Mouse (Mus musculus) gastrocnemius, postnatal 10 days (tissue): ENCODE measurements at regions not wholly inside any gene's neighbourhood (a gene's known extent, or its start where the extent isn't known, plus 50 kb on each side); places are given as distances from the start of the nearest gene placed in this dataset.

Experiments used
- DNase-seq: peaks from one replicate; pipeline ENCODE4 v3.0.0; 2021; ENCODE audit warnings: mixed read lengths

DNA sequence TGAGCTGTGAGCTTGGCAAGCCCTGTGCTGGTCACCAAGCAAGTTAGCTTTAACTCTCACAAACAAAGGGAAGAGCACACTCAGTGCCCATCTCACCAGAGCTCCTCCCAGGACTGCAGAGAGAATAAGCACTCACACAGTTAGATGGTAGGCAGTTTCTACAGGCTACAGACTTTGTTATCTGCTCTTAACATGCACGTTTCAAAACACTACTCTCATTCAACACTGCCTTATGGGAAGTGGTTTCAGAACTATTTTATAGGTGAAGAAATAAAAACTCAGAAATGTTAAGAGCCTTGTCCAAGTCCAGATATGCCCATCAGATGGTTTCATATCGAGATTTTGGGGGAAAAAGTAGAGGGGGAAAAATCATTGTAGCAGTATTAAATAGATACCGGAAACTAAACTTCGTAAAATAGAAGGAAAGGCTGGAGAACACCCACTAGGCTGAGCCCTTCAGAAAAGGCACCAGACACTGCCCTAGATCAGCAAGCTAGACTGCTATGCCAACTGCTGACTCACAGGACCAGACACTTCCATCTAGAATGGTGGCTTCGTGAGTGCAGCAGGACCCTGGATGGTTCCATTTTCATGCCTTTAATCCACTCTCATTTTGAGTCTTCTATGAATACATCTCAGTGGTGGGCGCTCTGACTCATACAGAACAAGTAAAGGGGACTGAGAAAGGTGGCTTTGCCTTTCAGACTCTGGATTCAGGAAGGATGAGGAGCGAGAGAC lies 51.3 kb upstream of the Serbp1 start:
- DNase-seq, result no peak

DNA sequence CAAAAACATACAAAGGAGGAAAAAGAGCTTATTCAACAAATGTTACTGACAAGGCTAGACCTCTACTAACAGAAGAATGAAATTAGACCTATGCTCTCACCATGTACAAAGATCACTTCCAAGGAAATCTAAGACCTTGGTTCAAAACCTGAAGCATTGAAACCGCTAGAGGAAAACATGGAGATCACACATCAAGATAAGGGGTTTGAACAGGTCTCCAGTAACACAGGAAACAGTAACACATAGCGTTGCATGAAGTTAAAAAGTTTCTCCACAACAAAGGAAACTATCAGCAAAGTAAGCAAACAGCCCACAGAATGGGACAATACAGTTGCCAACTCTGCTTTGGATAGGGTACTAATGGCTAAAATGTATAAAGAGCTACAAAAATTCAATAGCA lies 53.3 kb upstream of the Serbp1 start:
- DNase-seq, result no peak

DNA sequence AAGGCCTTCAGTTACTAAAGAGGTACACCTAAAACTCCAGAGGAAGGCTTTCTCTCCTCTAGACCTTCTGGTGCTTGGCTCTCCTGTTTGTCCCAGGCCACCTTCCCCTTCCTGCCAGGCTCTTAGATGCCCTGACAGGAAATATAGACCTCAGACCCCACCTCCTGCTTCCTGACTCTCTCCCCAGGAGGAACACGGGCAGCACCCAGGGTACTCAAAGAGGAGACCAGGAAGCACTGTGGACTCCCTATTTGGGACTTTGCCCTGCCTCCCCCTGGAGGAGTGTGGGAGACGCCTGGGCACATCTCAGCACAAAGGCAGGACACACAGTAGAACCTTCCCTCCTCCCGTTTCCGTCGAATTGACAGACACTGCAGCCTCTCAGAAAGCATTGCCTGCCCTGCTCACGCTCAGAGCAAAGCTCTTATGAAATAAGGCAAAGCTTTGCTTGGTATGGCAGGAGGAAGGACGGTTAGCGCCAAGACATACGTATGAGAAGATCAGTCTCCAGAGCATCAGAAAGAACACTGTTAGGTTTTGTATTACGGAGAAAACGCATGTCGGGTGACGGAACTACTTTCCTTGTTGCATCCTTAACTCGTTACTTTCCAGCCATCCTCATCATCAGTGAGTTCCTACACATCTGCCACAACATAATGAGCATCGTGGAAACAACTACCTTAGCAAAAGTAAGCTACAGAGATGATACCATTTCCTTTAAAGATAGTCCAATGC lies 54.3 kb upstream of the Serbp1 start:
- DNase-seq, result no peak

DNA sequence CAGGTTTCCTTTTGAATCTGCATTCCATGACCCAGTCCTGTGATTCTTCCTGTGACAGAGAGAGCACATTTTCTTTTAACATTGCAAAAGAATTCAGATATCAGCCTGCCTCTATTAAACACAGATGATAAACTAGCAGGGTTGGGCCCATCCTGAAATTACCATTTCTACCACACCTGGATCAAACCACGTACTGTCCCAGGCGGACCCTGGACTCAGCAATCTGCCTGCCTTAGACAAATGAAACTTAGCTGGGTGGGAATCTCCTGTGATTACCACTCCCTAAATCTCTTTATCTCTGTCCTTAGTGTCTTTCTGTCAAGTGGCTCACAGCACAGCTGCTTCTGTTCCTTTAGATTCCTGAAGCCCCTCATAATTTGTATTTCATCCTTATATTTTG lies 55.5 kb upstream of the Serbp1 start:
- no peak for DNase-seq

DNA sequence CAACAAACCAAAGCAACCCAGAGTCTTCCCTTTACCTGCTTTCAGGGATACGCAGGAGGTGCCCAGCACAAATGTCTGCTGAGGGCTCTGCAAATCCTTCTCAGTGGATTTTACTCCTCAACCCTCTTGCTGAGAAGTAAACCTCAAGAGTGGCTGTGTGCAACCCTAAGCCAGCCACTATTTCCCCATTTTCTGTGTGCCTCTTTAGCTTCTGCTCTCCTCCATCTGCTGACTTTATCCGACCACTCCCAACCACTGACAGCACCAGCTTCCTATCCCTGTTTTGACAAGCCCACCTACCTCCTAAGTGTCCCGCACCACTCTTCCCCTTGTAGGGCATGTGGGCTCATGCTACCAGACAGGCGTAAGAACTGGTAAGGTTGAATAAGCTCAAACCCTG lies 56.5 kb upstream of the Serbp1 start:
- no peak for DNase-seq

DNA sequence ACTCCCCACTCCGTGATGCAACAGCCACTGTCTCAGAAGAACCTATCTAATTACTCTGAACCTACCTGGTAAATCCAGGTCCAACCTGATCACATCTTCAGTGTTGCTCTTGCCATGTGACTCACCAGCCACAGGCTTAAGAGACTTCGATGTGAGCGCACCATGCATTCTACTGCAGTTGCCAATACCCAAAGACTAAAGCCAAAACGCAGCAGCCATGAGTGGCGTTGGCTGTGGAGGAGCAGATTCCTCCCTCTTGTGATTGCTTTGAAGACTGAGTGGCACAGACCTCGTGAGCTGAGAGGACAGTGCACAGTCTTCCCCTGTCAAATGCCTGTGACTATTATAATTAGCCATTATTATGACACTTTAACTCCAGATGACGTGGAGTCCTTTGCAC lies 58.6 kb upstream of the Serbp1 start:
- no peak for DNase-seq

DNA sequence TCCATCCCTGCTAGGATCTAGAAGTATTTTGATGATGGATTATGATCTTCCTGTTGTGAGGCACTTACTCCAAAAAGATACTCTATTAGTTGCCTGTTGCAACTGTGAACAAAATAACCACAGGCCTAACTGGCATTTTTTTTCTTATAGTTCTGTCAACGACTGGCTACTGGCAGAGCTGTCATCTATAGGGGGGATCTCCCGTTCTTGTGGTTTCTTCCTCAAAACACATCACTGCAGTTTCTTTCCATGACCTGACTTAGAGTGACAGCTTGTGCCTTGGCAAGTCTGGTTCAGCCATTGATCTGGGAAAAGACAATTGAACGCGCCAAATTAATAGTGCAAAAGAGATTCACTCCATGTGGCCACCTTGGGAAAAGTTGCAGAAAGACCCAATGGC lies 59.4 kb upstream of the Serbp1 start:
- DNase-seq, result no peak

DNA sequence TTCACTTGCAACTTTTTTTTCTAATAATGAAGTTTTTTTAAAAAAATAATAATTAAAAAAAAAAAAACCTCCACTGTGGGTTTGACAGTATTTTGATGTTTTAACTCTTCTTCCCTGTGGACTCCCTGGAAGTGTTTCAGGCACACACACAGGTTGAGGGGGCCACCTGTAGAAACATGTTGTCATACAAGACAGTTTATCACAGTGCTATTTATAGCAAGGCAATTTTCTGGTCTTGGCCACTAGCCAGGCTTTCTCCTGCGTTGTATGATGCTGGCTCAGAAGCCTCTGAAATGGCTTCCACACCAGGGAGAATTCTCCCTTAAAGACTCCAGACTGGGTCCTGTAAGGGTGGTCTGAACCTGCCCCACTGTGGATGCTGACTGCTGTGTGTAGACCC lies 59.9 kb upstream of the Serbp1 start:
- DNase-seq, result peak; percentile 23

DNA sequence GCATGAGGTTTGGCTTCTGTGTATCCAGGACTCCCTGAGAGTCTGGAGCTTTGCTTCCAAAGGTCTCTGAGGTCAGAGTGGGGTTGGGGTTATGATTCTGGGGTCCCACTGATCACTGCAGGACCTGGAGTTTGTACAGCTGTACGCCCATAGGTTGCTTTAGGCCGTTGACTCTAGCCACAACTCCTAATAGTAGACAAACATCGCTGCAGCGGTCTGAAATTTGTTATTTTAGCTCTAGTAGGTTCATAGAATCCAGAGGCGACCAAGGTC lies 67.4 kb upstream of the Serbp1 start:
- no peak for DNase-seq

DNA sequence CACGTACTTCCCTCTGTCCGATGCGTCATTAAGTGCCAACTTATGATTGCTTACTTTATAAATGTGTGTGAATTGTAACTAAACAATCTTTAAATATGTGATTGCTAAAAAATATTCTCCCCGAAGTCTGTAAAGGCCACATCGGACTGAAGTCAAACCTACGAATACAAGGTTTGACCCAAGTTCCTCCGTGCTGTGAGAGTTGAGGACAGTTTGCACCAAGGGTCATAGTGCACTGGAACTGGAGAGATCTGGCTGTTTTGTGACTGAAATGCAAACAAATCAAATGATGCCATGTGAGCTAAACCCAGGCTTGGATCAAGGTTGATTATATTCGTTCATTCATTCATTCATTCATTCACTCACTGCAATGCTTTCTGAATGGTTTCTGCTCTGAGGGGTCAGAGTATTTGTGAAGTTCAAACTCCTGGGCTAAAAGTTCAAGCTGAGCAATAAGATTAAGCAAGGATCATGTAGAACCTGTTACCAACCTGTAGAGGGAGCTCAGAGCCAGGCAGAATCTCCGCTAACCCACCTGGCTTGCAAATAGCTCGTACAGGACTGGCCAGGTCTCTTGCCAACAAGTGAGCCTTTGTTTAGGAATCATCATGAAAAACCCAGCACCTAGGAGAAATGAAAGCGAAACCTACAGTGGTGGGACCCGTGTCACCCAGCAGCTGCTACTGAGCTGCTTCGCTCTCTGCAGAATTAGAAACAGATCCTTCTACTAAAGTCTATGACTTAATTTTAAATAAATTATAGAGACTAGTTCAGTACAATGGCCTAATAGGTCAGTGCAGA lies 67.9 kb upstream of the Serbp1 start:
- peak; percentile 43 for DNase-seq

DNA sequence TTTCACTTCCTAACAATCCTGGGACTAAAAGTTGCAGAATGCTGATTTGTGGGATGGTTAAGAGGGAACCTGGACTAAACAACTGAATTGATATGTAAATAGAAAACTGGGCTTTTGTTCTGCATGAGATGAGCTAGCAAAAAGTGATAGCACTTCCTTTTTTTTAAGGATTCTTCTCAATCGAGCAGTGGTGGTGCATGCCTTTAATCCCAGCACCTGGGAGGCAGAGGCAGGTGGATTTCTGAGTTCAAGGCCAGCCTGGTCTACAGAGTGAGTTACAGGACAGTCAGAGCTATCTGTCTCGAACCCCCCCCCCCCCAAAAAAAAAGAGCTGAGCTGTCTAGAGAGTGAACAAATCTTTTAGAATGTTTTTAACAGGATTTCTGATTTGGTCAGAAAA lies 69.2 kb upstream of the Serbp1 start:
- no peak for DNase-seq

DNA sequence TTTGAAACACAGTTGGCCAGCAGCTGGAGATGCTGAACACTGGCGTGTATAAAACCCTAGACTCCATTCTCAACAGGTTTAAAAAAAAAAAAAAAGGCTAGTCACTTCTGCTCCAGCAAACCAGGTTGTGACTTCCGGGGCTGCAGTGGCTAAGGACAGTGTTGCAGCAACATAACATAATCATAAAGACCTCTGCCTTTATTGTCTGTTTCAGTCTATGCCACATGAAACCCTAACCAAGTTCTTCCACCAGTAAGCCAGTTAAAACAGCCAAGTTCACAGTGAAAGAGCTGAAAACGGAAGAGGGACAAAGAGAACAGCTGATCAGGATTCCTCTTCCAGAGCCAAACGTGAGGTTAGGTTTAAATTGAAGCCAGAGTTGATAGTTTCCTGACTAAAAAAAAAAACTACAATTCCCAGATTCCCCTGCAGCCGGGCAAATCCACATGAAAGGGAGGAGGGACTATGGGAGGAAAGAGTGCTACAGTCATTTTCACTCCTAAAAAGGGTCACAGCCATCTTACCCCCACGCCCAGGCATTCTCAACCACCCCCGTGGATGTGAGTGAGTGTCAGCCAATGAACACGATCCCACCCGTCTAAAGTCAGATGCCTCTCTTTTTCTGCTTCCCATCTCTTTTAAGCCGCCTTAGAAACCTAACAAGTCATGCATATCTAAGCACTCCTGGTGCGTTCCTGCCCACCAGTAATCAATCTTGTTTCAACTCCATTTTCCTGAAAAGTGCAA lies 69.8 kb upstream of the Serbp1 start:
- DNase-seq, result peak; percentile 9

DNA sequence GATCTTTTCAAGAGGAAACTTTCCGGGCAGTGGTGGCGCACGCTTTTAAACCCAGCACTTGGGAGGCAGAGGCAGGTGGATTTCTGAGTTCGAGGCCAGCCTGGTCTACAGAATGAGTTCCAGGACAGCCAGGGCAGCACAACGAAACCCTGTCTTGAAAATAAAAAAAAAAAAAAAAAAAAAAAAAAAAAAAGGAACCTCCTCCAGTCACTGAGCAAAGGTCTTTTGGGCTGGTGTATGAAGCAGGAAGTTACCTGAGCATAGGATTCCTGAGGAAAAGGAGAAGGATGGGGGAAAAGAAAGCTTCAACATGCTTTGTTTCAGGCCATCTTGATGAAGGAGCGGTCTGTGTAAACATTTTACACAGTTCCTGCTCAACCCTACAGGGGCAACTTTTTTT lies 72.9 kb upstream of the Serbp1 start:
- DNase-seq, result no peak

DNA sequence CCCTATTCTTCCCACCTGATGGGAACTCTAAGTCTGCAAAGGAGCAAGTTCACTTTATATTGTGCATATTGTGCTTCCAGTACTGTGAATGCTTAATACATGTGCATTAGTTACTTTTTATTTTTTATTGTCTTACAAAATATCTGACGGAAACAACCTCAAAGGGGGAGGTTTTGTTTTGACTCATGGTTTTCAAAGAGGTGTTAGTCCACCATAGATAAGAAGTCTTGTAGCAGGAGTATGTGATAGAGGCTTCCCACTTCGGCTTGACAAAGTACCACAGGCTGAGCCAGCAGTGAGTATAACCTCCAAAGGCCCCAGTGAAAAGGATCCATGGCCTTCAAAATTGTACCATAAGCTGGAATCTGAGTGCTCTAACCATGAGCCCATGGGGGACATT lies 74.0 kb upstream of the Serbp1 start:
- no peak for DNase-seq

DNA sequence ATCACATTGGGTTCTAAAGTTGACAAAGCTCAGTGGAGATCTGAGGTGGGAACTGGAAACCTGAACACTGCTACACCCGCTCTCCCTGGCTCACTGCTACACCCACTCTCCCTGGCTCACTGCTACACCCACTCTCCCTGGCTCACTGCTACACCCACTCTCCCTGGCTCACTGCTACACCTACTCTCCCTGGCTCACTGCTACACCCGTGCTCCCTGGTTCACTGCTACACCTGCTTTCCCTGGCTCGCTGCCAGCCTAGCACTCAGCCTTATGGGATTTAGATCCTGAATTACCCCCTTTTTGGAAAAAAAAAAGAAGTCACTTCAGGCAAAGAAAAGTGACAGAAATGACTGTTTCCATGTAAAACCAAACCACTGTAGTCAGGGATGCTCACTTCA lies 75.2 kb upstream of the Serbp1 start:
- DNase-seq, result no peak

DNA sequence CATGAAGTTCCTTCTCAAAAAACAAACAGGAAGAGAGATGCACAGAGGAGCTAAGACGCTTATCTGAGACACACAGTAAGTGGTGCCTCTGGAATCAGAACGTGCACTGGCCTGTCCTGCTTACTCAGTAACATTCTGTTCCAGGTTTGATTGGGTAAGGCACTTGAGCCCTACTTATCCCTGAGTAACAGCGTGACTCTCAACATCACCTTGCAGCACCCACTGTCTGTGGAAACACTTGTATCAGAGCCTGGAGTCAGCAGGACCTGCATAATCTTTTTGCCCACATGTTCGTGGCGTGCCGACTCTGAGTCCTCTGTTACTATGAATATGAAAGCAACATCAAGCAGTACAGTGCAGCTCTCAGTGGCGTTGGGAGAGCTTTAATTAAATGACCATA lies 76.4 kb upstream of the Serbp1 start:
- no peak for DNase-seq

DNA sequence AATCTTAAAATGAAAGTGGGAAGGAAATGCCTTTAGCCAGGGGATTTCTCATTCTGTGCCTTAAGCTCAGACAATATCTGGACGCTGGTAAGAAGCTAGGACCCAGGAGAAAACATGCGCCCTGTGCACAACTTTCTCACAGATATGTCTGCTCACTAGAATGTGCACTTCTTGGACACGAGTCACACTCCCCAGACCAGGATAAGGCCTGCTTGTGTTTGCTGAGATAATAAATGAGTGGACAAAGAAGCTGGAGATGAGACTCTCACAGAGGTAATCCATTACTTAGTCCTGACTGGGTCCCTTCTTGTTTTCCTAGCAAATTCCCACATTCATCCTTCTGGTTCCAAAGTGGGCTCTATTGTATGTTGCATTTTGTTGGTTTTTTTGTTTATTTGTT lies 77.4 kb upstream of the Serbp1 start:
- no peak for DNase-seq

DNA sequence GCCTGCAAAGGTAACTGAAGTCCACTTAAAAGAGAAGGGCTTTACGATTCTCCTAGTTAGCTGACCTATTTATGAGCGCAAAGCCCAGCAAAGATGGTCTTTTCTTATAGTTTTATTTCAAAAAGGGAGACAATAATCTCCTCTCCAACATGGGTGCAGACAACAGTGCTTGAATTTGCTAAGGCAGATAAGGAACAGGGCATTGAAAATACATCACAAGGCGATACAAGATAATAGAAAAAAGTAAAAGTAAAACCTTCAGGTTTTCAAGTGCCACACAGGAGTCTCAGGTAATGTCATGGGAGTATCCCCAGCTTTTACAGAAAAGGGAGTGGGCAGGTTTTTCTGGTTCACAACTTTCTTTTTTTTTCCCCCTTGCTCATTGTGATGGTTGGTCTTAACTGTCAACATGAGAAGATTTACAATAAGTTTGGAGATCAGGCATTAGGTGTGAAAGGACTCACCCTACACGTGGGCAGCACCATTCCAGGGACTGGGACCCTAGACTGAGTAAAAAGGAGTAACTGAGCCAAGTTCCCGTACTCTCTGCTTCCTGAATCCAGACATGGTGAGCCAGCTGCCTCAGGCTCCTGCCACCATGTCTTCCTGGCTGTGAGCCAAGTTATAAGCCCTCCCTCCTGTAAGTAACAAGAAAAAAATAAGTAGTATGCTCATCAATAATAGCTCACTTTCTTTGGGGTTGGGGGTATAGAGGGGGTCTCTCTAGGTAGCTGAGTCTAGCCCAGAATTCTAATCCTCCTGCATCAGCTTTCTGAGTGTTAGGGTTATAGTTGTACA lies 78.1 kb upstream of the Serbp1 start:
- no peak for DNase-seq

DNA sequence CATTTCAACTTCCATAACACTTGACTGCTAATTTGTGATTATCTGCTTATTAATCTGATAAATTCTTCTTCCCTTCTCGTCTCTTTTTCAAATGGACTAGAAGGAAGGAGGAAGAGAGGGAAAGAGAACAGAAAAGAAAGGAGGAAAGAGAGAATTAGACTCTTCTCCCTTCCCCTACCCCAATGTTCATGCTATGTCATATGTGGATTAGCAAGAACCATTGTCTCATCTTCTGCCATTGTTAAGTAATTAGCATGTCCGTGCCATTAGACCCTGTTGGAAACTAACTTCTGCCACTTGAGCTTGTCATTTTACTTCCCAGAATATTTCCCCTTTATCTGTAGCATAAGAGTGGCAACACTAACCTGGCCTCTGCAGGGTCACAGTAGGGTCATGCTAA lies 78.8 kb upstream of the Serbp1 start:
- no peak for DNase-seq

DNA sequence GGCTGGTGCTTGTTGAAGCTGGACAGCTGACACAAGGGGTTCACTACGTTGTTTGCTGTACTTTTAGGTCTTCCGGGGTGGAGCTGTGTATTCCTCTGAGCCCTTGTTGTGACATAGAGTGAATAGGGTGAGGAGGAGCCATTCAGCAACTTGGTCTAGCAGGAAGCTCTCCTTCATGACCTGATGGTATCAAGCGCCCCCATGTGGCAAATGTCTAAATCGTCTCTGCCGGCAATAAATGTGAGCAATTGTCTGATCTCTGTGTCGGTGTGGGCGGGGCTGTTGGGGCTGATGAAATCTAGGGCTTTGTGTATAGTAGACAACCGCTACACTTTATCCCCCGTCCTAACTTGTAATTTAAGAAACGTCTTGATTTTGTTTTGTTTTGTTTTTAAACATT lies 79.2 kb upstream of the Serbp1 start:
- DNase-seq, result peak; percentile 87

DNA sequence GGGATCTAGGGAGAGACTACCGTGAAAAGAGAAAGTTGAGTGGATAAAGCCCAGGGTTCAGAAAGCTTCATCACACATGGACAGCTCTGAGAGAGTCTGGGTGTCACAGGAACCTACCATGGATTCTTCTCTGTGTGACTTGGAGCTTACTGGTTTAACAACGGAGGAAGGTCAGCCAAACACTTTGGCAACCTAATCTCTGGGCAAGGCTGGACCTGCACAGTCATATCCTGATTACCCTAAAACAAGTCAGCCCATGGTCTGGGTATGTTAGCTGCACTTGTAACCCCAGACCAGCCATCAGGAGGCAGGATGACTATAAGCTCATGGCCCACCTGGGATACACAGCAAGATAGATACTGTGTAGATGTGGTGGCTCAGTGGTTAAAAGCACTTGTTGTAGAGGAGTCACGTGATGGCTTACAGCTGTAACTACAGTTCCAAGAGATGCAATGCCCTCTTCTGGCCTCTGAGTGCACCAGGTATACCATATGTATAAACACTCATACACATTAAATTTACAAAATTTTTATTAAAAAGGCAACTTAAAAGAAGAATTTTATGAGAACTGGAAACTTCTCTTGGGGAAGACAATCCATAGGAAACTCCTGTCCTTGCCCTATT lies 85.0 kb upstream of the Serbp1 start:
- DNase-seq, result no peak

DNA sequence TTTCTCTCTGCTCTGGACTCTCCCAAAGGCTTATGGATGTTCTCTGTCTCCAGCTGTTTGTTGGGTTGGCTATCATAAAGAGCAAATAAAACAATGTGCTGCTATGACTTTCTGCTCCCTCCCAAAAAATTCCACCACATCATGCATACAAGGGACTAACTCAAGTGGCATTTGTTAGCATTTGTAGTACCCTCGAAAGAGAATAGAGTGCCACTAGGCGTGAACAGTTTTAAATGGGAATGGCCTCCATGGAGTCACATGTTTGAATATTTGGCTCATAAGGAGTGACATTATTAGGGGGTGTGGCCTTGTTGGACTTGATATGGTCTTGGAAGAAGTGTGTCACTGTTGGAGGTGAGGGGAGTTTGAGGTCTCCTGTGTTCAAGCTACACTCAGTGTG lies 86.5 kb upstream of the Serbp1 start:
- no peak for DNase-seq
